Mouse (Mus musculus) ES-E14 (cell line): ENCODE results near the gene Derl3.

Source experiments
- CHD2 ChIP-seq: IDR thresholded peaks from 2 replicates; pipeline ENCODE4 v1.6.1; 2014; ENCODE audit warnings: mild to moderate bottlenecking, low read depth, low read length, inconsistent platforms
- HCFC1 ChIP-seq: IDR thresholded peaks from 2 replicates; pipeline ENCODE4 v1.6.1; 2012; ENCODE audit warnings: low read length, inconsistent platforms, borderline replicate concordance; ENCODE audit not compliant: insufficient read depth
- MAFK ChIP-seq: IDR thresholded peaks from 2 replicates; pipeline ENCODE4 v1.6.1; 2014; ENCODE audit warnings: mild to moderate bottlenecking, low read depth, low read length, inconsistent platforms; ENCODE audit not compliant: insufficient read depth
- ZC3H11A ChIP-seq: IDR thresholded peaks from 2 replicates; pipeline ENCODE4 v1.6.1; 2012; ENCODE audit warnings: low read depth, mild to moderate bottlenecking, inconsistent platforms, low read length, borderline replicate concordance
- ZNF384 ChIP-seq: IDR thresholded peaks from 2 replicates; pipeline ENCODE4 v1.6.1; 2012; ENCODE audit warnings: low read depth, low read length, inconsistent platforms

DNA sequence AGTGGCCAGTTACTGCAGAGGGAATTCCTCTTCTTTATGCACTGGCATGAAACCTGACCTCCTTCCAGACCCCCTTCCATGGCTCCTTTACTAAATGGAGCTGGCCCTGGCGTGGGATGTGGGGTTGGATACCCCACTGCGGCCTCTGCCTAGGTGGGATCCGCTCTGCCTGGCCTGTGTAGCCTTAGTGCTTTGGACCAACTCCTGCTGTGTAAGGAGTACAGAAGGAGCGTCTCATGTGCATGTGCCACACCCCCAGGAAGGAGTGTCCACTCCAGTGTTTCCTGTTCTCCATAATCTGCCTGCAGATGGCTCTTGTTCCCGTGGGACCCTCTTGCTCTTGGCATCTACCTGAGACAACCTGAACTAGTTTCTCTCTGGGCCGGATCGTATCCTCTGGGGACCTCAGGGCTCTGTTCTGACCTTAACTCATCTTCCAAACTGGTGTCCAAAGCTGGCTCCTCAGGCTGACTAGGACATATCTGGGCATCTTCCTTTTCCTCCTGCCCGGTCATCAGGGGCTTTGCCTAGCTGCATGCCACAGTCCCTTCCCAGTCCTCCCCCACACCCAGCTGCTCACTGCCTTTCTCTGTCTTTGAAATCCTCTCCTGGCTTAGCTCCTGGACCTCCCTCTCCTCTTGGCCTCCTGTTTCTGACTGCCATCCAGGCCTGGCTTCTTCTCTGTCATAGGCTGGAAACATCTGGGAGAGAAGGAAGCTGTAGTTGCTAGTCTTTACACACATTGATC, 3.6 kb upstream of the Derl3 start:
- TF ChIP-seq ZC3H11A = no peak
- TF ChIP-seq MAFK = no peak
- no peak for TF ChIP-seq HCFC1
- no peak for TF ChIP-seq CHD2
- TF ChIP-seq ZNF384 = no peak
